Mouse (Mus musculus) cerebellum, postnatal 36 days (tissue): ENCODE measurements around the gene Eif3a.

Source experiments
- DNase-seq, 2 experiments: peaks; one replicate each; pipeline ENCODE4 v3.0.0; 2021 to 2022; ENCODE audit warnings: mixed read lengths in 2 of 2

Gene Eif3a

DNA sequence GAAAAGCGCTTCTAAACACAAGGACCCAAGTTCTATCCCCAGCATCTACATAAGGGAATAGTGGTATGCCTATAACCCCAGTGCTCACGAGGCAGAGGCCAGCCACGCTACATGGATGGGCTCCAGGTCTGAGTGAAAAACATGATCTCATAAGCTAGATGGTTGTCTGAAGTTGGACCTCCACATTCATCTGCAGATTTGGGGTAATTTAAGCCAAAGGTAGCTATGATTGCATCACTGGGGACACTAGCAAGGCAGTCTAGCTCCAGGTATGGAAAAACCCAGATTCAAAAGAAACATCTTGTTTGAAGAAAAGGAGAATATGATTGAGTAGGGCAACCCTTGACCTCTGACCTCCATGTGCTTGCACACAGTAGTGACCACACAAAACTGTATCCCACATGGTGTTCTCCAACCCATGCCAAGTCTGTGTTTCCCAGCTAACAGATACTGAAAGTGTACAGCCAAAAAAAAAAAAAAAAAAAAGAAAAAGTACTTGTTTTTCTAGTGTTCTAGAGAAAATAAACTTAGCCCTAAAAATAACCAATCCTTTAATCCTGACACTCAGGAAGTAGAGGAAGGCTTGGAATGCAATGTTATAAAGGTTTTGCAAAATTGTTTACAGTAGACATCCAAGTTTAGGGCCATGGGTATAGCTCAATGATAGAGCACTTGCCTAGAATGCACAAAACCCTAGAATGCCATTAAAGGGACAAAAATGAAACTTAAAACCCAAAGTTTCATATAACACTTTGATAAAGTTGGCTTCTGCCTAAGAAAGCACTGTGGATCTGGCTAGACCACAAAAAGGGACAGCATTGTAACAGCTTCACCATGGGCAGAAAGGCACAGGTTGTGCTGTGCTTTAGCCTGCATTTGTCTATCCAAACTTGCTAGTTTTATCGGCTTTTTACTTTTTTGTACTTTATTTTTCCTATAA, 31.3 kb downstream of the Eif3a start:
- DNase-seq: no peak

DNA sequence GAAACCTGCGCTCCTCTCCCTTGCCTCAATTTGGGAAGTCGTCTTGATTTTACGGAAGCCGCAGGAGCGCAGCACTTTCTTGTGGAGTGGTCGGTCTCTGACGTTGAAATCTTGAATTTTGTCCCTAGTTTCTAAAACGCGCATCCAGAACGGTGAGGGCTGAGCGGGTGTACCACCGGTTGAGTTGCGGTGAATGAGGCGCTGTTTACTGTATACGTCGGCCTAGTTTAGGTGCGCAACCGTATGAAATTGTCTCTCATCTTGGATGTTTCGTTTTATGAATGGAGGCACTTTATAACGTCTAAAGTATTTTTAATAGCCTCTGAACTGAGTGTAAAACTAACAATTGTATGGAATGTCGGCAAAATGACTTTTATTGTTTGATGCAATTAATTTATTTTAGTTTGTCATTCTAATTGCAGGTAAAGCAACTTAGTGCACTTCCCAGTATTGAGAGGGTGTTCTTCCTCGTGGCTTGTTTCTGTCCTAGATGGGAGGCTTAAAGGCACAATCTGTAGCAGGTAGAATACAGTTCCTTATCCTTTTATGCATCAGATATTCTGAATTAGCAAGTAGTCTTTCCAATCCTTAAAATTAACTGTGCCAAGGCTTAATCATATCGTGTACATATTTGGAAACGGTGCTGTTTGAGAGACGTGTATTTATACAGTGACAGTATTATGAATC, 33.2 kb downstream of the Eif3a start:
- DNase-seq: no peak

DNA sequence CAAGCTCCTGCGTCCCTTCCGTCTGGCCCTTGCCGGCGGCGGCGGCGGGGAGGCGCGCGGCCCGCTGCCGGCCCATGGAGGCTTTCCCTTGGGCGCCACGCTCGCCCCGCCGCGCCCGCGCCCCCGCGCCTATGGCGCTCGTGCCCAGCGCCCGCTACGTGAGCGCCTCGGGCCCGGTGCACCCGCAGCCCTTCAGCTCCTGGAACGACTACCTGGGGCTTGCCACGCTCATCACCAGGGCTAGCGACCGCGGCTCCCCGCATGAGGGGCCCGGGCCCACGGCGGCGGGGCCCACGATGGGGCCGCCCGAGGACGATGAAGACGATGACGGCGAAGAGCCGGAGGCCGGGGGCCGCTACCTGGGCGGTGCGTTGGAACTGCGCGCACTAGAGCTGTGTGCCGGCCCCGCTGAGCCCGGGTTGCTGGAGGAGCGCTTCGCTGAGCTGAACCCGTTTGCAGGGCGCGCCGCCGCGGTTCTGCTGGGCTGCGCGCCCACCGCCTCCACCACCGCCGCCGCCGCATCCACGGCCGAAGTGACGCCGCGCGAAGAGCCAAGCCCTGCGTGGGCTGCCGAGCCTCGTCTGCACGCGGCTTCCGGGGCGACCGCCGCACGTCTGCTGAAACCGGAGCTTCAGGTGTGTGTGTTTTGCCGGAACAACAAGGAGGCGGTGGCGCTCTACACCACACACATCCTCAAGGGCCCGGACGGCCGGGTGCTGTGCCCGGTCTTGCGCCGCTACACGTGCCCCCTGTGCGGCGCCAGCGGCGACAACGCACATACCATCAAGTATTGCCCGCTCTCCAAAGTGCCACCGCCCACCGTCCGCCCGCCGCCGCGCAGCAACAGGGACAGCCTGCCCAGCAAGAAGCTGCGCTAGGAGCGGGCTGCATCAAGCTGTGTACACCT, 34.0 kb downstream of the Eif3a start:
- DNase-seq: peak; percentile 60 to 61

GRCm38 (mm10) chr19:60755438-60756191, 34.8 kb downstream of the Eif3a start, which contains the start of gene Nanos1:
Gene Nanos1 (plus strand): TSS chr19:60755987.
- peak; percentile 88 to 92 for DNase-seq

- no peak for DNase-seq
Observed at GRCm38 (mm10) chr19:60747801-60748200, 42.7 kb downstream of the Eif3a start.

DNA sequence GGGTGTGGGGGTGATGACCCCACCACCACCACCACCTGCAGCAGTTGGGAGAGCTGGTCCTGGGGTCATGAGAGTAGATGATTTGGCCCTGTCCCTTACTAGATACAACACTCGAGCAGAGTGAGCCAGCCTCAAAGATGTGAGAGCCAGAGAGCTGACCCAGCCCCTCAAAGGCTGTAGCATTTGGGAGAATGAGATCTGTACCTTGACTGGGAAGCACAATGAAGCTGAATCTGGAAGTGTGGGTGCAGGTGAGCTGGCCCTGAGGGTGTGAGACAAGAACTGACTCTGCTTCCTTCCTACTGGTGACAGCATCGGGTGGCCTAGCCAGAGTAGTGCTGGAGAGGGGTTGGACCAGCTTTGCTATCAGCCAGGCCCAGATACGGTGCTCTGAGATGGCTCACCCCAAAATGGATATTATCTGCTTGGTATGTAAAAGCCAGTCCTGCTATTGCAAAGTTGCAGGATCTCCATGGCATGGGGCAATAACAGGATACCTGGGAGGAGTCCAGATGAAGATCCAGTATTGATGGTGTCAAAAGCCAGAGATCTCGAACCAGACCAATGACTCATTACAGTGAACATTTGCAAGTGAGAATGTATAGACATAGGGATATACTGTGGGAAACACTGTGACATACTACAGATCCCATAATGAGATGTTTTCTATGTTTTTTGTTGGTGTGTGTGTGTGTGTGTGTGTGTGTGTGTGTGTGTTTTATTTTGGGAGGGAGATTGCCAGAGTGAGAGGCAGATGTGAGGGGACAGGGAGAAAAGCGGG, 46.5 kb downstream of the Eif3a start:
- DNase-seq: no peak

DNA sequence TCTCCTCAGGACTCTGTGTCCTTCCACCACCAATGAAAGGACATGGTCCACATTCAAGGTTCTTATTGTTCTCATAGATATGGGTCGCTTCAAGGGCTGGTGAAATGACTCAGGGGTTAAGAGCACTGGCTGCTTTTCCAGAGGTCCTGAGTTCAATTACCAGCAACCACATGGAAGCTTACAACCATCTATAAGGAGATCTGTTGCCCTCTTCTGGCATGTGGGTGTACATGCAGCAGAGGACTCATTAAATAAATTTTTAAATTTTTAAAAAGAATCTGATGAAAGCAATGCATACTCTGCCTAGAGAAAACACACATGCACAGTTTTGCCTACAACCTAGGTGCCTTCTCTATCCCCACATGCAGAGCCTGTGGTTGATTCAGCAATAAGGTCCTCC, 49.9 kb downstream of the Eif3a start:
- no peak for DNase-seq

- DNase-seq: no peak
Observed at GRCm38 (mm10) chr19:60731966-60732365, 58.5 kb downstream of the Eif3a start.

GRCm38 (mm10) chr19:60731299-60731698, 59.2 kb downstream of the Eif3a start:
- no peak for DNase-seq

- DNase-seq: peak; percentile 32 to 46
Observed at GRCm38 (mm10) chr19:60730281-60730852, 60.1 kb downstream of the Eif3a start.

GRCm38 (mm10) chr19:60716381-60716780, 74.1 kb downstream of the Eif3a start:
- DNase-seq: no peak

DNA sequence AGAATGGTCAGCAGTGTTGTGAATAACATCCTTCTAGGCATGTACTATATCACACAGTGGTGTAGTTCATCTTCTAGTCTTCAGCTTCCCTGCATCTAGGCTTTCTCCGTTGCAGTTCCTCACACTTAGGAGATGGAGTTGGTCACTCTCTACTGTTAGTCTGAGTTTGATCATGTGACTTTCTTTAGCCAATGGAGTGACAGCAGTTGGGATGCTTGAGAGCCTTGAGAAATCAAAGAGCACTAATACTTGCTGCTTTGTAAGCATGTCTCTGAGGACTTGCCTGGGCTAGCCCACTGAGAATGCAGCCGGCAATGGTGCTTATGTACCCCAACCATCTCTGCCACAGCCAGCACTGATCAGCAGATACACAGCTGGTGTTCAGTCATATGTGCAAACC, 77.9 kb downstream of the Eif3a start:
- DNase-seq: no peak
